Mouse (Mus musculus): ENCODE data around the gene Olfr1342. TPM values are rescaled to one million over a fixed set of nuclear protein-coding genes. Genes with fewer than 3 reads are reported as not detected.

Olfr1342 gene
- polyA plus RNA-seq, 2 experiments, result 0.36 TPM; not detected in 1

GRCm38 (mm10) chr4:118693812-118694211 is 1.3 kb upstream of the Olfr1342 start:
- no peak overlapping the region for H3K4me2 ChIP-seq (replicated peaks; ENCODE audit: low read depth, low read length, severe bottlenecking)
- TF ChIP-seq POLR2A (IDR thresholded peaks at IDR 0.05; ENCODE audit: borderline replicate concordance, extremely low read depth, insufficient read depth, insufficient read length), result no peak
- peaks cover 7% of the 10 kb centered on the region; the same call in 1 of the 2 replicates for H3K4me1 ChIP-seq (ENCODE audit: control insufficient read depth, insufficient read depth, low read length)
- H3K4me3 ChIP-seq (replicated peaks; ENCODE audit: low read length), result no peak overlapping the region
- no peak for DNase-seq (ENCODE audit: low spot score)
- H3K27me3 ChIP-seq (ENCODE audit: control insufficient read depth, insufficient read depth, low read length), result no peaks in the 10 kb centered on the region
- no peak for ATAC-seq (ENCODE audit: low FRiP score, low read depth)
- H3K9ac ChIP-seq (ENCODE audit: low read depth, low read length, severe bottlenecking), result no peak overlapping the region
- H3K27ac ChIP-seq (replicated peaks; ENCODE audit: low read depth, low read length), result no peak overlapping the region
- 60% methylated on average over 2 of the region's 2 CpGs for WGBS
- H3K36me3 ChIP-seq (ENCODE audit: control insufficient read depth, insufficient read depth, low read length), result no peaks in the 10 kb centered on the region
- no peaks in the 10 kb centered on the region for H3K9me3 ChIP-seq (ENCODE audit: control insufficient read depth, low read length)

- DNase-seq (ENCODE audit: low spot score) (no peak), ATAC-seq (ENCODE audit: low FRiP score, low read depth) (no peak)
- H3K27me3 ChIP-seq (ENCODE audit: control insufficient read depth, insufficient read depth, low read length), result no peaks in the 10 kb centered on the region
- H3K36me3 ChIP-seq (ENCODE audit: control insufficient read depth, insufficient read depth, low read length), result no peaks in the 10 kb centered on the region
- no peaks in the 10 kb centered on the region for H3K9me3 ChIP-seq (ENCODE audit: control insufficient read depth, low read length)
- H3K9ac ChIP-seq (ENCODE audit: low read depth, low read length, severe bottlenecking), result no peak overlapping the region
- TF ChIP-seq POLR2A (IDR thresholded peaks at IDR 0.05; ENCODE audit: borderline replicate concordance, extremely low read depth, insufficient read depth, insufficient read length), result no peak
- no peaks in the 10 kb centered on the region for H3K4me1 ChIP-seq (ENCODE audit: control insufficient read depth, insufficient read depth, low read length)
- no peak overlapping the region for H3K27ac ChIP-seq (replicated peaks; ENCODE audit: low read depth, low read length)
- no peak overlapping the region for H3K4me3 ChIP-seq (replicated peaks; ENCODE audit: low read length)
- WGBS, result 52% methylated on average over 2 of the region's 2 CpGs
- H3K4me2 ChIP-seq (replicated peaks; ENCODE audit: low read depth, low read length, severe bottlenecking), result no peak overlapping the region
Observed at GRCm38 (mm10) chr4:118687086-118687485, 5.5 kb downstream of the Olfr1342 start.

GRCm38 (mm10) chr4:118658652-118659051 is 33.9 kb downstream of the Olfr1342 start, which contains the start of gene Olfr62:
Olfr62 (plus strand) TSS chr4:118658952.
- Histone ChIP-seq H3K9ac (ENCODE audit: low read depth, low read length, severe bottlenecking) (no peak within 1 kb of the TSS), H3K4me1 (ENCODE audit: control insufficient read depth, insufficient read depth, low read length) (no peaks in the 10 kb centered on the region), H3K36me3 (ENCODE audit: control insufficient read depth, insufficient read depth, low read length) (no peaks in the 10 kb centered on the region), H3K27ac (replicated peaks; ENCODE audit: low read depth, low read length) (no peak within 1 kb of the TSS), H3K27me3 (ENCODE audit: control insufficient read depth, insufficient read depth, low read length) (no peaks in the 10 kb centered on the region), H3K9me3 (ENCODE audit: control insufficient read depth, low read length) (no peaks in the 10 kb centered on the region), H3K4me3 (replicated peaks; ENCODE audit: low read length) (no peak within 1 kb of the TSS), H3K4me2 (replicated peaks; ENCODE audit: low read depth, low read length, severe bottlenecking) (no peak within 1 kb of the TSS)
- no peak for ATAC-seq (ENCODE audit: low FRiP score, low read depth)
- no peak for TF ChIP-seq POLR2A (IDR thresholded peaks at IDR 0.05; ENCODE audit: borderline replicate concordance, extremely low read depth, insufficient read depth, insufficient read length)
- DNase-seq (ENCODE audit: low spot score), result no peak

- TF ChIP-seq POLR2A (IDR thresholded peaks at IDR 0.05; ENCODE audit: borderline replicate concordance, extremely low read depth, insufficient read depth, insufficient read length), result no peak
- H3K27me3 ChIP-seq (ENCODE audit: control insufficient read depth, insufficient read depth, low read length), result no peaks in the 10 kb centered on the region
- H3K36me3 ChIP-seq (ENCODE audit: control insufficient read depth, insufficient read depth, low read length), result no peaks in the 10 kb centered on the region
- H3K4me3 ChIP-seq (replicated peaks; ENCODE audit: low read length), result no peak overlapping the region
- no peak overlapping the region for H3K27ac ChIP-seq (replicated peaks; ENCODE audit: low read depth, low read length)
- WGBS, result 17% methylated on average over 2 of the region's 2 CpGs
- DNase-seq (ENCODE audit: low spot score), result no peak
- no peaks in the 10 kb centered on the region for H3K9me3 ChIP-seq (ENCODE audit: control insufficient read depth, low read length)
- H3K4me2 ChIP-seq (replicated peaks; ENCODE audit: low read depth, low read length, severe bottlenecking), result no peak overlapping the region
- H3K9ac ChIP-seq (ENCODE audit: low read depth, low read length, severe bottlenecking), result no peak overlapping the region
- ATAC-seq (ENCODE audit: low FRiP score, low read depth), result no peak
- H3K4me1 ChIP-seq (ENCODE audit: control insufficient read depth, insufficient read depth, low read length), result peaks cover 8% of the 10 kb centered on the region; the same call in 1 of the 2 replicates
Observed at GRCm38 (mm10) chr4:118645234-118645633, 47.3 kb downstream of the Olfr1342 start.

GRCm38 (mm10) chr4:118642346-118643190 is 50.0 kb downstream of the Olfr1342 start:
- 18% methylated on average over 20 of the region's 20 CpGs for WGBS
- peak; percentile 79 for DNase-seq (ENCODE audit: low spot score)

More at GRCm38 (mm10) chr4:118642346-118643190, 50.0 kb downstream of the Olfr1342 start:
- ATAC-seq (ENCODE audit: low FRiP score, low read depth), result peak; percentile 86
- no peak for TF ChIP-seq POLR2A (IDR thresholded peaks at IDR 0.05; ENCODE audit: borderline replicate concordance, extremely low read depth, insufficient read depth, insufficient read length)
- Histone ChIP-seq H3K9ac (ENCODE audit: low read depth, low read length, severe bottlenecking) (0 out of 2 replicates have a peak overlapping the region, but pooled peaks have one; percentile 31), H3K4me1 (ENCODE audit: control insufficient read depth, insufficient read depth, low read length) (peaks cover 8% of the 10 kb centered on the region; the same call in 1 of the 2 replicates), H3K4me3 (replicated peaks; ENCODE audit: low read length) (peak overlapping the region; percentile 7; the same call in 1 of the 2 replicates), H3K9me3 (ENCODE audit: control insufficient read depth, low read length) (no peaks in the 10 kb centered on the region), H3K27me3 (ENCODE audit: control insufficient read depth, insufficient read depth, low read length) (no peaks in the 10 kb centered on the region), H3K4me2 (replicated peaks; ENCODE audit: low read depth, low read length, severe bottlenecking) (peak overlapping the region; percentile 44), H3K27ac (replicated peaks; ENCODE audit: low read depth, low read length) (peak overlapping the region; percentile 63), H3K36me3 (ENCODE audit: control insufficient read depth, insufficient read depth, low read length) (no peaks in the 10 kb centered on the region)

Other genes with a start within 250 kb of the Olfr1342 start
- 0.23 and 0.51 TPM in 2 replicates for gene Mpl, start 235.2 kb downstream of the Olfr1342 start, polyA plus RNA-seq (2012; rRNA removed)
- gene Mpl, start 235.2 kb downstream of the Olfr1342 start, polyA plus RNA-seq (2014; fragmentation: Nextera tagmentation; extraction: Ambion mirVana), result 0.12 and 0.41 TPM in 2 replicates
- 27.1 and 34.2 TPM in 2 replicates for gene Tie1, start 202.7 kb downstream of the Olfr1342 start, polyA plus RNA-seq (2012; rRNA removed)
- 16.7 and 17.7 TPM in 2 replicates for gene Tie1, start 202.7 kb downstream of the Olfr1342 start, polyA plus RNA-seq (2014; fragmentation: Nextera tagmentation; extraction: Ambion mirVana)
- 3.7 and 4.3 TPM in 2 replicates for gene 2610528J11Rik, start 165.8 kb downstream of the Olfr1342 start, polyA plus RNA-seq (2012; rRNA removed)
- 9.5 and 10.9 TPM in 2 replicates for gene 2610528J11Rik, start 165.8 kb downstream of the Olfr1342 start, polyA plus RNA-seq (2014; fragmentation: Nextera tagmentation; extraction: Ambion mirVana)
- 5.2 and 6.0 TPM in 2 replicates for gene Tmem125, start 148.7 kb downstream of the Olfr1342 start, polyA plus RNA-seq (2012; rRNA removed)
- 7.6 and 11.1 TPM in 2 replicates for gene Tmem125, start 148.7 kb downstream of the Olfr1342 start, polyA plus RNA-seq (2014; fragmentation: Nextera tagmentation; extraction: Ambion mirVana)
- gene Cfap57, start 72.0 kb downstream of the Olfr1342 start, polyA plus RNA-seq (2012; rRNA removed), result 0.08 and 0.18 TPM in 2 replicates
- 0.25 and 0.65 TPM in 2 replicates for gene Cfap57, start 72.0 kb downstream of the Olfr1342 start, polyA plus RNA-seq (2014; fragmentation: Nextera tagmentation; extraction: Ambion mirVana)
- 62.1 and 100 TPM in 2 replicates for gene Ebna1bp2, start 72.0 kb downstream of the Olfr1342 start, polyA plus RNA-seq (2012; rRNA removed)
- 139 and 148 TPM in 2 replicates for gene Ebna1bp2, start 72.0 kb downstream of the Olfr1342 start, polyA plus RNA-seq (2014; fragmentation: Nextera tagmentation; extraction: Ambion mirVana)
- not detected in 2 replicates for gene Olfr62, start 33.8 kb downstream of the Olfr1342 start, polyA plus RNA-seq (2012; rRNA removed)
- not detected in 2 replicates for gene Olfr62, start 33.8 kb downstream of the Olfr1342 start, polyA plus RNA-seq (2014; fragmentation: Nextera tagmentation; extraction: Ambion mirVana)
- gene Olfr1341, start 10.8 kb upstream of the Olfr1342 start, polyA plus RNA-seq (2012; rRNA removed), result not detected in 2 replicates
- not detected in 2 replicates for gene Olfr1341, start 10.8 kb upstream of the Olfr1342 start, polyA plus RNA-seq (2014; fragmentation: Nextera tagmentation; extraction: Ambion mirVana)
- not detected in 2 replicates for gene Olfr1340, start 27.4 kb upstream of the Olfr1342 start, polyA plus RNA-seq (2012; rRNA removed)
- not detected in 2 replicates for gene Olfr1340, start 27.4 kb upstream of the Olfr1342 start, polyA plus RNA-seq (2014; fragmentation: Nextera tagmentation; extraction: Ambion mirVana)
- gene Olfr1339, start 39.4 kb upstream of the Olfr1342 start, polyA plus RNA-seq (2012; rRNA removed), result not detected in 2 replicates
- not detected in 2 replicates for gene Olfr1339, start 39.4 kb upstream of the Olfr1342 start, polyA plus RNA-seq (2014; fragmentation: Nextera tagmentation; extraction: Ambion mirVana)
- gene Olfr1338, start 66.0 kb upstream of the Olfr1342 start, polyA plus RNA-seq (2012; rRNA removed), result not detected in 2 replicates
- gene Olfr1338, start 66.0 kb upstream of the Olfr1342 start, polyA plus RNA-seq (2014; fragmentation: Nextera tagmentation; extraction: Ambion mirVana), result not detected in 2 replicates
- gene Olfr1337, start 89.8 kb upstream of the Olfr1342 start, polyA plus RNA-seq (2012; rRNA removed), result not detected in 2 replicates
- not detected in 2 replicates for gene Olfr1337, start 89.8 kb upstream of the Olfr1342 start, polyA plus RNA-seq (2014; fragmentation: Nextera tagmentation; extraction: Ambion mirVana)
- not detected in 2 replicates for gene Olfr1335, start 117.2 kb upstream of the Olfr1342 start, polyA plus RNA-seq (2012; rRNA removed)
- gene Olfr1335, start 117.2 kb upstream of the Olfr1342 start, polyA plus RNA-seq (2014; fragmentation: Nextera tagmentation; extraction: Ambion mirVana), result not detected in 2 replicates
- gene Olfr1333, start 143.5 kb upstream of the Olfr1342 start, polyA plus RNA-seq (2012; rRNA removed), result not detected in 2 replicates
- not detected in 2 replicates for gene Olfr1333, start 143.5 kb upstream of the Olfr1342 start, polyA plus RNA-seq (2014; fragmentation: Nextera tagmentation; extraction: Ambion mirVana)
- not detected in 2 replicates for gene Olfr1331, start 171.9 kb upstream of the Olfr1342 start, polyA plus RNA-seq (2012; rRNA removed)
- not detected in 2 replicates for gene Olfr1331, start 171.9 kb upstream of the Olfr1342 start, polyA plus RNA-seq (2014; fragmentation: Nextera tagmentation; extraction: Ambion mirVana)
- not detected in 2 replicates for gene Olfr1330, start 195.8 kb upstream of the Olfr1342 start, polyA plus RNA-seq (2012; rRNA removed)
- gene Olfr1330, start 195.8 kb upstream of the Olfr1342 start, polyA plus RNA-seq (2014; fragmentation: Nextera tagmentation; extraction: Ambion mirVana), result 0.07 TPM in 1 of 2 replicates, not detected in the other
- gene Olfr1329, start 224.7 kb upstream of the Olfr1342 start, polyA plus RNA-seq (2012; rRNA removed), result not detected in 2 replicates
- gene Olfr1329, start 224.7 kb upstream of the Olfr1342 start, polyA plus RNA-seq (2014; fragmentation: Nextera tagmentation; extraction: Ambion mirVana), result not detected in 2 replicates
- gene Olfr1328, start 245.9 kb upstream of the Olfr1342 start, polyA plus RNA-seq (2012; rRNA removed), result not detected in 2 replicates
- not detected in 2 replicates for gene Olfr1328, start 245.9 kb upstream of the Olfr1342 start, polyA plus RNA-seq (2014; fragmentation: Nextera tagmentation; extraction: Ambion mirVana)

All from limb, embryonic 14.5 days (tissue).